Mouse (Mus musculus) midbrain, embryonic 14.5 days (tissue): ENCODE data around the gene Tomm22. TPM values are rescaled to one million over a fixed set of nuclear protein-coding genes. Genes with fewer than 3 reads are reported as not detected.
A peak's percentile ranks its signal among the peaks of the same experiment; 100 is the strongest.

ENCODE experiments used
- ATAC-seq: fragments of 200-750 bp; cut with Nextera tagmentation; 2 replicates; pipeline ENCODE4 v1.8.0; 2017; ENCODE audit warnings: moderate number of reproducible peaks, moderate library complexity; ENCODE audit not compliant: low FRiP score, low TSS enrichment
- DNase-seq: peaks from one replicate; pipeline ENCODE4 v3.0.0-alpha.2; 2015
- H3K27ac ChIP-seq: fragments of 300-500 bp; sonication (generic); replicated peaks from 2 replicates; pipeline ENCODE4 v1.5.1; 2014; ENCODE audit warnings: mild to moderate bottlenecking, low read depth, low read length, moderate library complexity
- H3K27me3 ChIP-seq: fragments of 300-500 bp; sonication (generic); 2 replicates; pipeline ENCODE4 v1.6.1; 2014; ENCODE audit warnings: low read length, control low read depth, mixed read lengths; ENCODE audit not compliant: control insufficient read depth, insufficient read depth
- H3K36me3 ChIP-seq: fragments of 300-500 bp; sonication (generic); 2 replicates; pipeline ENCODE4 v1.6.1; 2014; ENCODE audit warnings: low read length, control low read depth; ENCODE audit not compliant: control insufficient read depth, insufficient read depth
- H3K4me1 ChIP-seq: fragments of 300-500 bp; sonication (generic); 2 replicates; pipeline ENCODE4 v1.6.1; 2014; ENCODE audit warnings: mild to moderate bottlenecking, antibody characterized with exemption, low read length, control low read depth; ENCODE audit not compliant: control insufficient read depth, insufficient read depth
- H3K4me2 ChIP-seq: fragments of 300-500 bp; sonication (generic); 2 replicates; pipeline ENCODE4 v1.6.1; 2014; ENCODE audit warnings: mild to moderate bottlenecking, low read length, moderate library complexity
- H3K4me3 ChIP-seq: fragments of 300-500 bp; sonication (generic); replicated peaks from 2 replicates; pipeline ENCODE4 v1.5.1; 2014; ENCODE audit warnings: low read depth, low read length
- H3K9ac ChIP-seq: fragments of 300-500 bp; sonication (generic); replicated peaks from 2 replicates; pipeline ENCODE4 v1.6.1; 2014; ENCODE audit warnings: mild to moderate bottlenecking, low read length, moderate library complexity
- H3K9me3 ChIP-seq: fragments of 300-500 bp; sonication (generic); 2 replicates; pipeline ENCODE4 v1.6.1; 2016; ENCODE audit warnings: low read length, control low read depth, mixed read lengths; ENCODE audit not compliant: control insufficient read depth
- WGBS: fragments of 180-500 bp; shearing (Covaris S2); extraction: QIAGEN DNeasy Blood & Tissue Kit; methylation state at CpG from one replicate; pipeline ENCODE4 v1.1.7; 2014; 5-methylcytosine and 5-hydroxymethylcytosine counted together
- polyA plus RNA-seq: library from polyadenylated mRNA; unstranded; fragments of >200 nt; fragmentation: Nextera tagmentation; extraction: Ambion mirVana; gene quantifications from 2 replicates; pipeline ENCODE4 v1.2.1, GENCODE M21; 2014

Tomm22 gene
- polyA plus RNA-seq = 237 and 259 TPM in 2 replicates

DNA sequence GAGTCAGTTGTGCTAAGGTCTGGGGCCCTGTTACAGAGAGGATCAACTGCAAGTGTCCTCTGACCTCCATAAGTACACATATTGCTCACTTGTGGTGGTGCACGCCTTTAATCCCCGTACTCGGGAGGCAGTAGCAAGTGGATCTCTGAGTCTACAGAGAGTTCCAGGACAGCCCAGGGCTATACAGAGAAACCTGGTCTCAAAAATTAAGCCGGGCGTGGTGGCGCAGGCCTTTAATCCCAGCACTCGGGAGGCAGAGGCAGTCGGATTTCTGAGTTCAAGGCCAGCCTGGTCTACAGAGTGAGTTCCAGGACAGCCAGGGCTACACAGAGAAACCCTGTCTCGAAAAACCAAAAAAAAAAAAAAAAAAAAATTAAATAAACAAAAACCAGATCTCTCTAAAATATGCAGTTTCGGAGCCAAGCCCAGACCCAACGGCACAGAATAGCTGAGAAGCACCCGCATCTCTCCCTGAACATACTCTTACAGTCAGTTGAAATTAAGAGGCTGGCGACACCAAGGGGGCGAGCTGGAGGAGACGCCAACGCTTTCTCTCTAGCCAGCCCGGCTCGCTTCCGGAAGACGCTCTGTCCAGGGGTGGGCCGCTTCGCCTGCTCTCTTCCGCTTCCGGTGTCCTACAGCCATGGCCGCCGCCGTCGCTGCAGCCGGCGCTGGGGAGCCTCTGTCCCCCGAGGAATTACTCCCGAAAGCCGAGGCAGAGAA, at the start of gene Tomm22:
Gene Tomm22 (plus strand): TSS at position 613 of the 723 bp plus-strand sequence.
- Histone ChIP-seq H3K27ac (0 out of 2 replicates have a peak within 1 kb of the TSS, but pooled peaks have one; percentile 41), H3K4me2 (peak within 1 kb of the TSS; percentile 69), H3K4me3 (peak within 1 kb of the TSS; percentile 80), H3K36me3 (peaks cover 57% of the 10 kb centered on the region), H3K9ac (peak within 1 kb of the TSS; percentile 75), H3K9me3 (no peaks in the 10 kb centered on the region), H3K27me3 (no peaks in the 10 kb centered on the region), H3K4me1 (peaks cover 3% of the 10 kb centered on the region; the same call in 1 of the 2 replicates)
- ATAC-seq (peak; percentile 92), DNase-seq (peak; percentile 96)
- WGBS = 18% methylated on average over 33 of the region's 33 CpGs

DNA sequence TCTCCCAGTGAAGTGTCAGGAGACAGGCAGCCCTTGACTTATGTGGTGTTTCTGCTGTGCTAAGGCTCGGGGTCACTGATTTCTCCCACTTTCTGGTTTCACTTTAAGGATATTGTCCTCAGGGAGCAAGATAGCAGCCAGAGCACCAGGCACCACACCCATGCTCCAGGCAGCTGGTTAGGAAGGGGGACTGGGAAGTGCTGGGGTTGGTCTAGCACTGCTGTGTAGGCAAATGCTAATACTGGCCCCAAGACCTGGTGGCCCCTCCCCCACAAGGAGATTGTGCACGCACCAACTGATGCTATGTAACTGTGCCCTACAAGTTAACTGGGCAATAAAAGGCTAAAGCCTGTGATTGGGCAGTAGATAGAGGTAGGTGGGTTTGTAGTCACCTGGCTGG, 40.2 kb upstream of the Tomm22 start:
- 73% methylated on average over 2 of the region's 2 CpGs for WGBS
- DNase-seq = no peak
- no peak overlapping the region for H3K27ac ChIP-seq

DNA sequence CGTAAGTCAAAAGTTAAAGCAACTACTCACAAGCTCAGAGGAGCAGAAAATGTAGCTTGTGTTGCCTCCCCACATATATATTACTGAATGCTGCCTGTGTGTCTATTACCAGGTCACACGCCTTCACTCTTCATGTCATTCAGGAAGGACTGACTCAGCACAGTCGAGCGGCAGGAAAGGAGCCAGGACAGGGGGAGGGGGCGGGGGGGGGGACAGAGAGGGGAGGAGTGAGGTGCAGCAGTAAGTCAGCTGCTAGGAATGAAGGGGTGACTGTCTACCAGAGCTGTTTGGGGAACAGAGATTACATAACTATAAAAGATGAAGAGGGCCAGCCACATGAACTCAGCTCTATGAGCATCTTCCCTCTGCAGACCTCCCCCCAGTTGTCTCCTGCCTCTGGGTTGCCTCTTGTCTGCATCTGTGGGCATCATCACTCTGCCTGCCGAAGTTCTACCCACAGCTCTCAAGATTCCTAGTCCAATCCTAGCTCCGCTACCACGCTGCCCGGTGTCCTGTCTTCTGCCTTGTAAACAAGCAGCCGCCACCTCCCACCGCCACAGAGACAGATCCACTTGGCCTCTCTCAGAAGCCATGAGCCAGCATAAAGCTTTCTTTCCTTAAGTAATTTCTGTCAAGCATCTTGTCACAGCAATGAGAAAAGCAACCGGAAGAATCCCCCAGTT, 29.4 kb upstream of the Tomm22 start:
- H3K9me3 ChIP-seq = no peaks in the 10 kb centered on the region
- H3K27me3 ChIP-seq = no peaks in the 10 kb centered on the region
- no peaks in the 10 kb centered on the region for H3K4me1 ChIP-seq
- no peak overlapping the region for H3K27ac ChIP-seq
- no peak overlapping the region for H3K9ac ChIP-seq
- ATAC-seq = no peak
- 78% methylated on average over 12 of the region's 12 CpGs for WGBS
- peaks cover 74% of the 10 kb centered on the region for H3K36me3 ChIP-seq
- H3K4me2 ChIP-seq = no peak overlapping the region
- no peak overlapping the region for H3K4me3 ChIP-seq
- DNase-seq = no peak

More for the DNA sequence above, 40.2 kb upstream of the Tomm22 start:
- Histone ChIP-seq H3K36me3 (peaks cover 87% of the 10 kb centered on the region), H3K9ac (no peak overlapping the region), H3K4me3 (no peak overlapping the region), H3K4me2 (no peak overlapping the region), H3K9me3 (no peaks in the 10 kb centered on the region), H3K4me1 (no peaks in the 10 kb centered on the region), H3K27me3 (no peaks in the 10 kb centered on the region)
- ATAC-seq = no peak

DNA sequence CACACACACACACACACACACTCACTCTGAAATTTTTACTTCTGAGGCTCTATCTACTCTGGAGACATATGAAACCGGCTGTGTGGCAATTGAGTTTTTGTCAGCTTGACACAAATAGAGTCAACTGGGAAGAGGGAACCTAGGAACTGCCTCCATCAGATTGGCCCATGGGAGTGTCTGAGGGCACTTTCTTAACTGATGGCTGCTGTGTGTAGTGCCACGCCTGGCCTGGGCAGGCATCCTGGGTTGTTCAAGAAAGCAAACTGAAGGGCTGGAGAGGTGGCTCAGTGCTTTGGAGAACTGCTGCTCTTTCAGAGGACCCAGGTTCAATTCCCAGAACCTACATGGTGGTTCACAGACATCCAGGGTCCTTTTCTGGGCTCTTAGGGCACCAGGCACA, 25.2 kb upstream of the Tomm22 start:
- ATAC-seq (no peak), DNase-seq (no peak)
- Histone ChIP-seq H3K36me3 (peaks cover 73% of the 10 kb centered on the region), H3K4me1 (no peaks in the 10 kb centered on the region), H3K27me3 (no peaks in the 10 kb centered on the region), H3K4me2 (no peak overlapping the region), H3K4me3 (no peak overlapping the region), H3K9me3 (no peaks in the 10 kb centered on the region), H3K27ac (no peak overlapping the region), H3K9ac (no peak overlapping the region)
- 90% methylated on average over 2 of the region's 2 CpGs for WGBS

DNA sequence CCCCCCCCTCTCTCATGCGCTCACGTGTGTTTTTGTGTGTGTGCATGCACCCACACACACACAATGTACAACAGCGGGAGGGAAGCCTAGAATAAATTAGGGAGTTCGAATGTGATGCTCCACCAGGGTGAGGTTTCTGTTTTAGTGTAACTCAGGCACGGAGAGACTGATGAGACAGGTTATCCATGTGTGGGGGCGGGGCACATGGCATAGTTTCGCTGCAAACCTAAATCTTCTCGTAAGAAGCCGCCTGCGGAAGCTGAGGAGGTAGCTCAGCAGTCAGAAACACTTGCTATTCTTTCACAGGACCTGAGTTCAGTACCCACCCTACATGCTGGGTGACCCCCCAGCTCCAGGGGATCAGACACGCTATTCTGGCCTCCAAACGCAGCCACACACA, 22.5 kb upstream of the Tomm22 start:
- H3K9me3 ChIP-seq = no peaks in the 10 kb centered on the region
- 92% methylated on average over 12 of the region's 12 CpGs for WGBS
- no peak overlapping the region for H3K27ac ChIP-seq
- H3K27me3 ChIP-seq = no peaks in the 10 kb centered on the region
- H3K36me3 ChIP-seq = peaks cover 50% of the 10 kb centered on the region
- no peak overlapping the region for H3K4me3 ChIP-seq
- DNase-seq = no peak
- no peaks in the 10 kb centered on the region for H3K4me1 ChIP-seq
- ATAC-seq = no peak
- no peak overlapping the region for H3K4me2 ChIP-seq
- no peak overlapping the region for H3K9ac ChIP-seq

DNA sequence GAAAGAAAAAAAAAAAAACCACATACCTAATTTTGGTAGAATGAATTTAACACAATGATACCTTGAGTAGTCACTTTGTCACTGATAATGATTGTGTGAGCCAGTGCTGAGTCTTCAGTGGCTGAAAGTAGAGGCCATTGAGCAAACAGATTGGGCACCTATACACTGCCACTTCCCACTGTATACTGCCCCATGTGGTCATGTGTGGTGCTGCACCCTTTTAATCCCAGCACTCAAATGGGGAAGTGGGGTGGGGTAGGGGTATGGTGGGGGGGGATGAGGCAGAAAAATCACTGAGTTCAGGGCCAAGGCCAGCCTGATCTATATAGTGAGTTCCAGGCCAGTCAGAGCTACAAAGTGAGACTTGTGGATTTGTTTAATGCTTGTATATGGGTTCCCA, 20.1 kb upstream of the Tomm22 start:
- Histone ChIP-seq H3K9me3 (no peaks in the 10 kb centered on the region), H3K4me3 (no peak overlapping the region), H3K27ac (no peak overlapping the region), H3K4me2 (no peak overlapping the region), H3K27me3 (no peaks in the 10 kb centered on the region), H3K36me3 (peaks cover 39% of the 10 kb centered on the region), H3K4me1 (no peaks in the 10 kb centered on the region), H3K9ac (no peak overlapping the region)
- ATAC-seq (no peak), DNase-seq (peak; percentile 61)

DNA sequence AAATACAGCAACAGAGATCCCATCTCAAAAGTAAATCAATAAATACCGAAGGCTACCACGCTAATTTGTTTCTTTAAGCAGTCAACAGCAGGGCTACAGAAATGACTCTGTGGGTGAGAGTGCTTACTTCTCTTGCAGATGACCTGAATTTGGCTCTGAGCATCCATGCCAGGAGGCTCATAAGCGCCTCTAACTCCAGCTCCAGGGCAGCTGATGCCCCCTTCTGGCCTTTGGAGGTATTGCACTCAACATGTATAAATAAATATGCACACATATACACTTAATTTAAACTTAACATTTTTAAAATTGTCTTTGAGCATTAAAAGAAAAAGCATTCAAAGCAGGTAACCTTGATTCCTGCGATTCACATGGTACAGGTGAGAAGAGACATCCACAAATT, 19.2 kb upstream of the Tomm22 start:
- peak; percentile 14 for DNase-seq
- H3K9me3 ChIP-seq = no peaks in the 10 kb centered on the region
- H3K9ac ChIP-seq = no peak overlapping the region
- ATAC-seq = no peak
- no peak overlapping the region for H3K27ac ChIP-seq
- WGBS = 76% methylated on average over 4 of the region's 4 CpGs
- no peaks in the 10 kb centered on the region for H3K4me1 ChIP-seq
- no peak overlapping the region for H3K4me3 ChIP-seq
- H3K4me2 ChIP-seq = no peak overlapping the region
- no peaks in the 10 kb centered on the region for H3K27me3 ChIP-seq
- H3K36me3 ChIP-seq = peaks cover 32% of the 10 kb centered on the region

DNA sequence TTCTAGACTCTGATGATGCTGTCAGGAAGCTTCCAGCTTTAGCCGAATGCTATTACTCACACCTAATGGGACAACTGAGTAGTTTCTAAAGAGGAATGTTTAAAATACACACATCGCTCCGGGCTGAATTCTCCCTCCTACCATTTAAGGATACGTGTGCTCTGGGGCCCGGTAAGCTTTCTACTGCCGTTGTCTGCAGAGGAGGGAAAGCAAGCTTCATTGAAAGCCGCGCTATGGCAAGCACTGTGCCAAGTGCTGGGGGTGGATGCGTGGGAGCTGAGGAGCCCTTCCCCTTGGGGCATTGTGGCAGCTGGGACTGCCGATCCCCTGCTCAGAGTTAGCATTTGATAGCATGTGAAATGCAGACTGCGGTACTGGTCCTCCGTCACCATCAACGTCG, 14.2 kb upstream of the Tomm22 start:
- DNase-seq = no peak
- Histone ChIP-seq H3K4me2 (no peak overlapping the region), H3K27me3 (no peaks in the 10 kb centered on the region), H3K9ac (no peak overlapping the region), H3K36me3 (peaks cover 8% of the 10 kb centered on the region; the same call in 1 of the 2 replicates), H3K4me3 (no peak overlapping the region), H3K4me1 (peaks cover 9% of the 10 kb centered on the region; the same call in 1 of the 2 replicates), H3K27ac (no peak overlapping the region), H3K9me3 (no peaks in the 10 kb centered on the region)
- 88% methylated on average over 14 of the region's 14 CpGs for WGBS
- no peak for ATAC-seq
